Mouse (Mus musculus): Measurements from ENCODE around the gene Nudt16l1. TPM values are rescaled to one million over a fixed set of nuclear protein-coding genes. Genes with fewer than 3 reads are reported as not detected.

Gene Nudt16l1
- polyA plus RNA-seq (2017; shearing (Covaris generic)) = 100 to 1,000 TPM; 143 to 155 TPM

DNA sequence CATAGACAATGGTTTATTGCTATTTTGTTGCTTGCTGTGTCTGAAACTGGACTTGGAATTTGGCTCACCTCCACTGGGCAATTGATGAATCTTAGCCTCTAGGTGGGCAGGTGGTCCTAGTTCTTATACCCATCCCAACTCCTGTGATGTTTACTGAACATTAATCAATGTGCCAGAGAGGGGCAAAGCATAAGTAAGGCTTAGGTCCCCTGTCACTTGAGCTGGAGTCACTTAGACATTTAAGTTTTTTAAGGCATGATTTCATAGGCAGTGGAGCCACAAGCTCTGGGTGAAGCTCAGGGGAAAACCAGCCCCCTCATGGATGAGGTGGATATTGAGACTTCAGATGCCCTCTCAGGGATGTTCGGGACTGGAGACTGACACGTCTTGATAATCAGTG, at the start of gene Nudt16l1:
Gene Nudt16l1 (plus strand): TSS at position 301 of the 400 bp plus-strand sequence.

GRCm38 (mm10) chr16:4963797-4964709, 25.5 kb downstream of the Nudt16l1 start, which contains the start of gene Anks3:
Gene Anks3, minus strand, starts transcription at chr16:4964205.

Other genes starting within 250 kb of the Nudt16l1 start
- gene Nmral1, start 219.4 kb upstream of the Nudt16l1 start, polyA plus RNA-seq (2017; shearing (Covaris generic)) = 10 to 100 TPM in 1 of 2 experiments, 1 to 10 TPM in 1; 5.6 to 10.7 TPM
- 10 to 100 TPM; 79.9 to 84.3 TPM for gene Hmox2, start 212.4 kb upstream of the Nudt16l1 start, polyA plus RNA-seq (2017; shearing (Covaris generic))
- 10 to 100 TPM; 32.1 to 43.5 TPM for gene Cdip1, start 148.5 kb upstream of the Nudt16l1 start, polyA plus RNA-seq (2017; shearing (Covaris generic))
- gene 4930562C15Rik, start 103.3 kb upstream of the Nudt16l1 start, polyA plus RNA-seq (2017; shearing (Covaris generic)) = 1 to 10 TPM in 1 of 2 experiments, under 1 TPM in 1; 0.68 to 1.6 TPM
- gene Ubald1, start 58.4 kb upstream of the Nudt16l1 start, polyA plus RNA-seq (2017; shearing (Covaris generic)) = 10 to 100 TPM; 45.2 to 57.2 TPM
- 10 to 100 TPM; 58.3 to 63.5 TPM for gene Mgrn1, start 52.5 kb upstream of the Nudt16l1 start, polyA plus RNA-seq (2017; shearing (Covaris generic))
- 10 to 100 TPM; 72.6 to 81.3 TPM for gene Anks3, start 25.4 kb downstream of the Nudt16l1 start, polyA plus RNA-seq (2017; shearing (Covaris generic))
- gene Sept12, start 59.1 kb downstream of the Nudt16l1 start, polyA plus RNA-seq (2017; shearing (Covaris generic)) = 1 to 10 TPM in 1 of 2 experiments, under 1 TPM in 1; 0.33 to 1.0 TPM
- under 1 TPM in 1 of 2 experiments, not detected in 1; 0.46 TPM for gene Smim22, start 68.5 kb downstream of the Nudt16l1 start, polyA plus RNA-seq (2017; shearing (Covaris generic))
- 10 to 100 TPM; 15.3 to 18.7 TPM for gene Rogdi, start 74.8 kb downstream of the Nudt16l1 start, polyA plus RNA-seq (2017; shearing (Covaris generic))
- 100 to 1,000 TPM; 133 to 156 TPM for gene Glyr1, start 111.1 kb downstream of the Nudt16l1 start, polyA plus RNA-seq (2017; shearing (Covaris generic))
- 10 to 100 TPM; 38.9 to 47.3 TPM for gene Ubn1, start 111.3 kb downstream of the Nudt16l1 start, polyA plus RNA-seq (2017; shearing (Covaris generic))
- 1 to 10 TPM in 1 of 2 experiments, under 1 TPM in 1; 0.51 to 1.2 TPM for gene Ppl, start 193.7 kb downstream of the Nudt16l1 start, polyA plus RNA-seq (2017; shearing (Covaris generic))
- gene Sec14l5, start 208.3 kb downstream of the Nudt16l1 start, polyA plus RNA-seq (2017; shearing (Covaris generic)) = under 1 TPM in 1 of 2 experiments, not detected in 1; 0.32 TPM

Measured in inflammation-experienced regulatory T-cells (primary cell).